Mouse (Mus musculus): ENCODE measurements around the gene Zfp846.

Zfp846 gene

GRCm38 (mm10) chr9:20636790-20637189, 55.7 kb downstream of the Zfp846 start:
- DNase-seq (ENCODE audit: low read depth), result no peak

DNA sequence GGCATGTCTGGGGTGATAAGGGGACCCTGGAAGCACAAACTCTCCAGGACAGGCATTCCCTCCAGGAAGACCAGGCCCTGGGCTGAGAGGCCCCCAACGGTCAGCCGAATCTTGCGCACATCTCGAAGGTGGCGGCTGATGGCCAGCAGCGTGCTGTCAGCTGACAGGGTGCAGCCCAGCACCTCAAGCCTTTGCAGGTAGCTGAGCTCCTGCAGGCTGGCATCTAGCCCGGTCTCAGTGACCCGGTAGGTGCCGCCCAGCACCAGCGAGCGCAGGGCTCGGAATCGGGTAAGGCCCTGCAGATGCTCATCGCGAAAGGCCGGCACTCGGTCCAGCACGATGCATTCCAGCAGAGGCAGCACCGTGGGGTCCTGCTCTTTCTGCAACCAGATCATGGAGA, 57.5 kb downstream of the Zfp846 start:
- no peak for DNase-seq (ENCODE audit: low read depth)

DNA sequence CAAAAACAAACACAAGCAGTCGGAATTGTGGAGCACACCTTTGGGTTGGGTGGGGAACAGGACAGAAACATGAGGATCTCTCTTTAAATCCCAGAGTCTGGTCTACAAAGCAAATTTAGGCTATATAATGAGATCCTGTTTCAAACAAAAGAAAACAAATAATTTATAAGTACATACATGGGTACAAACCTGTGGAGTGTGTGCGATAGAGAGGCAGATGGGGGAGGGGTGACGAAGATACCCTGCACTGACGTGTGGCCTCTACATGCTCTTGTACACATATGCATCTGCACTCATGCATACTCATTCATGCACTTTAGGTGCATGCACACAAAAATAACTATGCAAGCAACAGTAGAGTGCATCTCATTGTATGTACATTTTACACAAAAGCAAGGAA, 58.4 kb downstream of the Zfp846 start:
- no peak for DNase-seq (ENCODE audit: low read depth)

GRCm38 (mm10) chr9:20641501-20641900, 60.4 kb downstream of the Zfp846 start:
- no peak for DNase-seq (ENCODE audit: low read depth)

- DNase-seq (ENCODE audit: low read depth), result peak; percentile 90
Observed at GRCm38 (mm10) chr9:20642101-20642895, 61.2 kb downstream of the Zfp846 start, which contains the start of gene Ubl5. Ubl5 (plus strand) TSS chr9:20642878.

DNA sequence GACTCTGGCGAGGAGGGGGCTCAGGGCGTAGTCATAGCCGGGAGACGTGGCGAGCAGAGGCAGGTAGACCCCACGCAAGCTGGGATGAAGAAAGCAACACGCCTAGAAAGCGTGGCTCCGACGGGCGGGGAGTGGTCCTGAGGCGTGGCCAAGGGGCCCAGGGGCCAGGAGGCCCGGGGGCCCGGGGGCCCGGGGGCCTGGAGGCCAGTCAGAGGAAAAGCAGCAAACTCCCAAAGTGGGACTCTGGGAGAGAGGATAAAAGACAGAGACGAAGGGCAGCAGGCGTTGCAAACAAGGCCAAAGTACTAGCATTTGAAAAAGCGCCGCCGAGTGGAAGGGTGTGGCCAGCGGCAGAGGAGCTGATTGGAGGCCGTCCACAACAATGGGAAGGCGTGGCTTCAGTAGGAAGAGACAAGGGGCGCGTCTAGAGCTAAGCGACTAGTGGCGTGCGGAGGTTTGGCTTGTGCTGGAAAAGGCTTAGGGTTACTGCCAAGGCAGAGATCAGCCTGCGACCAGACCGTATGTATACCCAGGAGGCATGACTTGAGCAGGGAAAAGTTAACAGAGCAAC, 61.9 kb downstream of the Zfp846 start:
- DNase-seq (ENCODE audit: low read depth), result peak; percentile 83

DNA sequence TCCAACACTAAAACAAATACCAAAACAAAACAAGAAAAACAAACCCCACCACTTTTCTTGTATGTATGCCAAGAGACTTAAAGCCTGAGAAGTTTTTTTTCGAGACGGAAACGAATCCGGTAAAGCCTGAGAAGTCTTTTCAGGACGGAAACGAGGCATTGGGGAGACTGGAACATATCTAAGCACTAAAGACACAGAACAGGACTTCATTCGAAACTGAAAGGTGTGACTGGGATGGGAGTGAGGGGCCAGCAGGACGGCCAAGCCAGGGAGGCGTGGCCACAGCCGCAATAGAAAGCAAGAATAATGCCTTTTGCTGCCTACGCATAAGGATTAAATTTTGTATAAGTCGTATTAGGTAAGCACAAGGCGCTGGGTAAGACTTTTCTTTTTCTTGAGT, 62.7 kb downstream of the Zfp846 start:
- DNase-seq (ENCODE audit: low read depth), result no peak

DNA sequence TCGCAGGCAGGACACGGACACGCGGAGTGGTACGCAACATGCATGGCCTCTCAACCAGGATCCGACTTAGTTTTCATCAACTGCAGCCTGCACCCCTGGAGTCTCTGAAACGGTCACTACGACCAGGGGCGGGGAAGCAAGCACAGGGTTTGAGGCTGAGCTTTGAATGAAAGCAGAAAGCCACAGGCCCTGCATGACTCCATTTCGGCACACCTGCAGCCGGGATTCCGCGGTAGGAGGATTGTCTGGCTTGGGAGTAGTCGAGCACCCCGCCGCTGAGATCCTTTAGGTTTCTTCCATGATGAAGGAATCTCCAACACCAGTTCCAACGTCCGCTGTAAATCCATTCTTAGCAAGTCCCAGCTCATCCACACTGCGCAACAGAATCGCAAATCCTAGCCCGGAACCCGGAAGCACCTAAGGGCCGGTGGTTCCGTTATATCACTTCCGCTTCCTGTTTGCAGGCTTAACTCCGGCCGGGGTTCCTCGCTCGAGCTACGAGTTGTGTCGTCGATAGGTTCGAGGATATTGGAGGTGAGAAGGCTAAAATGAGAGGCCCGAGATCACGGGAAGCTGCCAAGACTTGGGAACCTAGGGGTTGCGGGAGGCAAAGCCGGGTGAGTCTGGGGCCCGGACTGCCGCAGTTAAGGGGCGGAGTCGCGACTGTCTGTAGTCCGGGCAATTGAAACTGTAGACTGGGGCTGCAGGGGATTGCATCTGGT, 63.4 kb downstream of the Zfp846 start, which contains the start of gene Fbxl12:
Gene Fbxl12, minus strand, starts transcription at position 408 of the 722 bp plus-strand sequence.
- DNase-seq (ENCODE audit: low read depth), result peak; percentile 65

- no peak for DNase-seq (ENCODE audit: low read depth)
Observed at GRCm38 (mm10) chr9:20645121-20645520, 64.0 kb downstream of the Zfp846 start.

GRCm38 (mm10) chr9:20651602-20652259, 70.6 kb downstream of the Zfp846 start, which contains the start of gene Pin1:
Pin1 (plus strand) TSS chr9:20652095.
- DNase-seq (ENCODE audit: low read depth), result peak; percentile 98

DNA sequence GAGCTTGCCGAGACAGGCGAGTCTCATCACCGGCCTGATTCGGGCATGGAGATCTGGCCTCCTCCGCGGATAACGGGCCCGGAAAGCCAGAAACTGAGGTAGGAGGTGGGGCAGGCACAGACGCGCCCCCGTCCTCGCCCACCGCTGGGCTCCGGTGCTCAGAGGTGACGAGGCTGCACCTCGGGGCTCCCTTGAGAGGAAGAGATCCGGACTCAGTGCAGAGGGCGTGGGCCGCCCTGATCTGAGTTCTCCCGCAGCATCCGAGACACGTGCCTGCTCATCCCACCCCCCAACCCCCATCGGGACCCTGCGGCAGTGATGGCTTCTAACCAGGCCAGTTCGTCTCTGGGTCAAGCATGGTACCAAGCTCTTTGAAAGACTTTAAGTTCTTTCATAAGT, 71.2 kb downstream of the Zfp846 start:
- DNase-seq (ENCODE audit: low read depth), result no peak

GRCm38 (mm10) chr9:20653859-20654258, 72.8 kb downstream of the Zfp846 start:
- no peak for DNase-seq (ENCODE audit: low read depth)
